Mouse (Mus musculus) brain, adult 10 weeks (tissue): ENCODE measurements around the gene Nfkbil1. TPM values are rescaled to one million over a fixed set of nuclear protein-coding genes. Genes with fewer than 3 reads are reported as not detected.

Experiments
- polyA plus RNA-seq: library from polyadenylated mRNA; stranded (reverse); fragments of 350-450 nt; fragmentation: Illumina TruSeq; extraction: RNeasy Lipid Tissue Mini Kit (QIAGEN cat#74804); gene quantifications from one replicate; pipeline ENCODE4 v1.2.3, GENCODE M21; 2015; ENCODE audit warnings: low read depth, low replicate concordance

Gene Nfkbil1
- polyA plus RNA-seq: 11.4 TPM

DNA sequence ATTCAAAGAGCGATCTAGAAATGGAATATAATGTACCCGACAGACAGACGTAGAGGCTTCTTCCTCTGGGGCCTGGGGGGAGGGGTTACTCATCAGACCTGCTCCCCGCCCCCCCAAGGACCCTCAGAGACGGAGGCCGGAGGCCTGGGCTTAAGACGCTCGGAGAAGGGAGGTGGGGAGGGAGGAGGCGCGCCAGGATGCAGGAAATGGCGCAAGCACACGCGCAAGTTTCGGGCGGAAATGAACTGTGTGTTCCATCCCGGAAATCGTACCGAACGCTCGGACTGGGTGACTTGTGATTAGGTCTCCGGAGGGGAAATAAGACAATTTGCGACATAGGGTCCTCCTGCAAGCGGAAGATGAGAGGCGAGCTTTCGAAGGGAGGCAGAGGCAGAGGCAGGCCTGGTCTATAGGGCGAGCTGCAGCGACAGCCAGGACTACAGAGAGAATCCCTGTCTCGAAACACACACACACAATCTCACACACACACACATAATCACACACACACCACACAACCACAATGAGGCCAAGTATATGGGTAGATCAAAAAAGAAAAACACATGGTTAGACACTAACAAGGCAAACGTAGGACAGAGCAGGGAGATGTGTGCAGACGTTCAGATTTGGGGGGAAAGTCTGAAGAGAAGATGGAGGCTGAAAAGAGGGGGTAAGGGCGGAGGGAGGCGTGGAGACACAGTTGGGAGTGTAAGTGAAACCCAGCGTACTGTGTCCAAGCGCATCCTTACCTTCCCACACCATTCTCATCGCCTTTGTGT, at the start of gene Nfkbil1:
Gene Nfkbil1 (minus strand): TSS at position 179 of the 776 bp plus-strand sequence.

GRCm38 (mm10) chr17:35262664-35263522, 27.3 kb upstream of the Nfkbil1 start, which contains the start of gene H2-D1:
H2-D1 (plus strand) TSS chr17:35262730.

DNA sequence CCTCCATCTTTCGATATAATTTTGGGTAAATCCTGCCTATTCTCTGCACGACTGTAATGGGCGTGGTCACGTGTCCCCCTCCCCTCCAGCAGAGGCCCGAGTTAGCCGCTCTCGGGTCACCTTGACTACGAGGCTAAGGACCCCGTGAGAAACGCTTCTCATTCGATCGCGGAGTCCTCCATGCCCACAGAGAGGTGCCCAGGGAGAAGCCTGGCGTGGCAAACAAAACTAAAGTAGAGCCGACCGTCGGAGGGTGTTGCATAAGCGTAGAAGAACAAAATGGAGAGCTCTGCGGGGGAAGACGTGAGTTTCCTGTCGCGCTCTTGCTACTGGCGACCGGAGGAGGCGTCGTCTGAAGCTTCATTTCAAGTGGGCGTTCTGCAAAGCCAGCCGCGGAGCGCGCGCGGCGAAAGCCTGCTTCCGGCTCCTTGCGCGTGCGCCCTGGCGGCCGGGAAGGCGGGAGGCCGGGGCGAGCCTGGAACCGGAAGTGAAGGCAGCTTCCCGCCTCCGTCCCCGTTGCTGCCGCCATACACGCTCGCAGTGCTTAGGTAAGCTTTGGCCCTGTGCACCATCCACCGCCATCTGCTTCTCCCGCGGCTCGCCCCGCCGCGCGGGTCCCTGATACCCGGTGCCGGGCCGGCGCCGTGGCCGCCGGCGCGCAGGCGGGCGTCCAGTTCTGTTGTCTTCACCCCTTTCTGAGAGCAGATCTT, 5.9 kb upstream of the Nfkbil1 start, which contains the start of gene Ddx39b:
Gene Ddx39b (plus strand): TSS at position 442 of the 710 bp plus-strand sequence.

GRCm38 (mm10) chr17:35233114-35233980, 2.2 kb downstream of the Nfkbil1 start, which contains the start of gene Atp6v1g2:
Atp6v1g2 (plus strand) TSS chr17:35233660.

GRCm38 (mm10) chr17:35220156-35220952, 15.2 kb downstream of the Nfkbil1 start, which contains the start of gene Gm16181:
Gm16181 (plus strand) TSS chr17:35220834.

GRCm38 (mm10) chr17:35204494-35205379, 30.9 kb downstream of the Nfkbil1 start, which contains the start of gene Lta:
Lta (minus strand) TSS chr17:35205351.

GRCm38 (mm10) chr17:35201787-35202186, 33.8 kb downstream of the Nfkbil1 start, which contains the start of gene Tnf:
Tnf (minus strand) TSS chr17:35202007.

DNA sequence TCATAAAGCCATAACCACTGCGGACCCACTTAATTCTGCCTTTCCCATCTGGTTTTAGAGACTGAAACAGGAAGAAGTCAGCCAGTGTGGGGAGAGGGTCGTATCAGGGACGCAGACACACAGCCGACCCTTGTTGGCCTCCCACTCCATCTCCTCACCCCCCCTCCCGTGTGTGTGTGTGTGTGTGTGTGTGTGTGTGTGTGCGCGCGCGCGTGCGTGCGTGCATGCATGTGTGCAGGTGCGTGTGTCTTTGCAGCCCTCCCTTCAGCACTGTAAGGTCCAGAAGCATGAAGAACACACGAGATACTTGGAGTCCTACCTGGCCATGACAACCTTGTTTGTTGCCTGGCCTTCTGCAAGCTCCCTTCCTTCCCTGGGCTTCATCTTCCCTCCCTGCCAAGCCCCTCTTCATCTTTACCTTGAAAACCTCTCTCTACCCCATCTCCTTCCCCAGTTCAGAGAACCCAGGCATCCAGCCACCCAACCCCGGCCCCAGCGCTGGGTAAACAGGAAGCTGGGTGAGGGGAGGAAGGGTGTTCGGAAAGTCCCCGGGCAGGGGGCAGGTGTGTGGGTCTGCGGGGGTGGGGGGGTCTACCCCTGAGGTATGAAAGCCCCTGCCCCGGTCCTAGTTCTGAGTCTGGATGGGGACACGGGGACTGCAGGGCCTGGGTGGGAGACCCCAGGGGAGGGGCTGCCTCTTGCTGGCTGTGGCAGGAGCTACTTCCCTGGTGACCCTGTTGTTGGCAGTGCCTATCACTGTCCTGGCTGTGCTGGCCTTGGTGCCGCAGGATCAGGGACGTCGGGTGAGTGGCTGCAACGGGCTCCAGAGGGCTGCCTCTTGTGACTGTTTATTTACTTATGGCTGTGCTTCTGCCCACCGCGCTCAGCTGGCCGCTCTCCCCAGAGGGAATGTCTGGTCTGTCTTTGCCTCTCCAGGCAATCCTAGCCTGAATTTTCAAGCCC, 41.4 kb downstream of the Nfkbil1 start, which contains the start of gene Ltb:
Gene Ltb (plus strand): TSS at position 559 of the 963 bp plus-strand sequence.

GRCm38 (mm10) chr17:35187959-35188610, 47.5 kb downstream of the Nfkbil1 start, which contains the start of gene Lst1:
Lst1 (minus strand) TSS chr17:35188439.

GRCm38 (mm10) chr17:35175968-35176367, 59.6 kb downstream of the Nfkbil1 start, which contains the start of gene Aif1:
Aif1 (minus strand) TSS chr17:35176068.

Other genes starting within 250 kb of the Nfkbil1 start
- gene Vars, start 234.8 kb downstream of the Nfkbil1 start, polyA plus RNA-seq: 22.8 TPM
- gene Vwa7, start 219.2 kb downstream of the Nfkbil1 start, polyA plus RNA-seq: 0.71 TPM
- gene Sapcd1, start 207.8 kb downstream of the Nfkbil1 start, polyA plus RNA-seq: not detected
- 0.67 TPM for gene Msh5, start 189.0 kb downstream of the Nfkbil1 start, polyA plus RNA-seq
- 22.1 TPM for gene Clic1, start 185.8 kb downstream of the Nfkbil1 start, polyA plus RNA-seq
- 19.3 TPM for gene Ddah2, start 176.8 kb downstream of the Nfkbil1 start, polyA plus RNA-seq
- not detected for gene Ly6g6c, start 170.4 kb downstream of the Nfkbil1 start, polyA plus RNA-seq
- not detected for gene Mpig6b, start 169.6 kb downstream of the Nfkbil1 start, polyA plus RNA-seq
- 5.5 TPM for gene Ly6g6e, start 158.9 kb downstream of the Nfkbil1 start, polyA plus RNA-seq
- gene Ly6g6d, start 157.7 kb downstream of the Nfkbil1 start, polyA plus RNA-seq: 1.8 TPM
- gene Ly6g6f, start 150.2 kb downstream of the Nfkbil1 start, polyA plus RNA-seq: 0.70 TPM
- 106 TPM for gene Abhd16a, start 146.5 kb downstream of the Nfkbil1 start, polyA plus RNA-seq
- not detected for gene Ly6g5c, start 127.5 kb downstream of the Nfkbil1 start, polyA plus RNA-seq
- gene Ly6g5b, start 120.4 kb downstream of the Nfkbil1 start, polyA plus RNA-seq: not detected
- gene Gpank1, start 114.3 kb downstream of the Nfkbil1 start, polyA plus RNA-seq: 24.9 TPM
- 221 TPM for gene Csnk2b, start 113.7 kb downstream of the Nfkbil1 start, polyA plus RNA-seq
- gene D17H6S53E, start 109.4 kb downstream of the Nfkbil1 start, polyA plus RNA-seq: 18.0 TPM
- not detected for gene Apom, start 103.7 kb downstream of the Nfkbil1 start, polyA plus RNA-seq
- 159 TPM for gene Bag6, start 100.6 kb downstream of the Nfkbil1 start, polyA plus RNA-seq
- gene Prrc2a, start 70.9 kb downstream of the Nfkbil1 start, polyA plus RNA-seq: 185 TPM
- 19.0 TPM for gene Aif1, start 59.7 kb downstream of the Nfkbil1 start, polyA plus RNA-seq
- gene Lst1, start 47.4 kb downstream of the Nfkbil1 start, polyA plus RNA-seq: 9.3 TPM
- gene Ltb, start 41.4 kb downstream of the Nfkbil1 start, polyA plus RNA-seq: 0.55 TPM
- gene Tnf, start 33.8 kb downstream of the Nfkbil1 start, polyA plus RNA-seq: not detected
- gene Lta, start 30.4 kb downstream of the Nfkbil1 start, polyA plus RNA-seq: not detected
- not detected for gene Gm16181, start 15.0 kb downstream of the Nfkbil1 start, polyA plus RNA-seq
- 711 TPM for gene Atp6v1g2, start 2.1 kb downstream of the Nfkbil1 start, polyA plus RNA-seq
- gene Ddx39b, start 6.0 kb upstream of the Nfkbil1 start, polyA plus RNA-seq: 206 TPM
- 50.0 TPM for gene H2-D1, start 26.9 kb upstream of the Nfkbil1 start, polyA plus RNA-seq
- 0.45 TPM for gene H2-Q1, start 84.6 kb upstream of the Nfkbil1 start, polyA plus RNA-seq
- gene H2-Q2, start 106.5 kb upstream of the Nfkbil1 start, polyA plus RNA-seq: 2.0 TPM
- gene H2-Q4, start 143.8 kb upstream of the Nfkbil1 start, polyA plus RNA-seq: 4.1 TPM
- 0.34 TPM for gene H2-Q6, start 189.1 kb upstream of the Nfkbil1 start, polyA plus RNA-seq
- gene H2-Q7, start 203.4 kb upstream of the Nfkbil1 start, polyA plus RNA-seq: 0.61 TPM
- not detected for gene H2-Q10, start 234.3 kb upstream of the Nfkbil1 start, polyA plus RNA-seq